In the genomic region with DNA sequence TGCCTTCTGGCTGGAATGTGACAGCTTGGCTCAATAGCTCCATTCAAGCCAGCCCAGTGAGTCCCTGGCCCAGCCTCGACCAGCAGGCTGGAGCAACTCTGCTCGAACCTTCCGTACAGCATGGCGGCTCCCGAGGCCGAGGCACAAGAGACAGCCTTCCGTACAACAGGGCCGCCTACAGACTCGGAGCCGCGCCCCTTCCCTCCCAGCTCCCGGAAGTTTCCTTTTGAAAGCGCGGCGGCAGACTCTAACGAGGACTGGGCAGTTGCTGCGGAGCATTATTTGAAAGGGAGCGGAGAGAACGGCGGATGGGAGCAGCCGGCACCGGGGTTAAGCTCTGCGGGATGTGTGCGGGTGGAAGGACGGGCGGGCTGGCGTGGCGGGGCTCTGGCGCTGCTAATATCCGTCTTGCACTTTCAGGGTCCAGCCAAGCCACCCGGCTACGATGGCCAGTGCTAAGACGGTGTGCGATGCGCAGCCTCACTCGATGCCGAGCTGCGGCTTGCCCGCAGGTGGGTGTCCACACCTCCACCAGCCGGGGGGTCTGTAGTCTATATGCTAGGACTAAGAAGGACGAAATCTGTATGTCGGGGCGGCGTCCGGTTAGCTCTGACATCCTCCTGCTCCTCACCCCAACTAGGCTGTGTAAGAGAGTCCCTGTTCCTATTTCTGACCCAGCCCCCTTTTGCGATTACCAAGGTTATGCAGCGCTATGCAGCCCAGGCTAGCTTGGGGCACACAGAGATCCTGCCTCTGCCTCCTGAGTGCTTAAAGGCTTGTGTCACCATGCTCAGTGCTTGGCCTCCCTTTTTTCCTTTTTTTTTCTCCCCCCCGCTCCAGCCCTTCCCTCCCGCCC, we compare ENCODE assay signal across 8 mouse cellular contexts. TPM values are rescaled to one million over a fixed set of nuclear protein-coding genes. Genes with fewer than 3 reads are reported as not detected.
A peak's percentile ranks its signal among the peaks of the same experiment; 100 is the strongest.
DNase-seq lines count a peak whose midpoint lies in the region; ATAC-seq and TF ChIP-seq lines count a peak whose summit lies in the region.

A gene (plus strand): TSS at position 23 of the 856 bp plus-strand sequence.

- CTCF ChIA-PET in Patski (lab: Charles Lee), result interaction anchor here (1.0 to 1.5 kb wide), 2 partner anchors 48 to 50 kb away, joined by 3 read pairs; a partner anchor contains a TSS

- peaks cover 3% of the 10 kb centered on the region for H3K27me3 ChIP-seq in Patski
- H3K27me3 ChIP-seq in hindbrain, embryonic 12.5 days, result no peaks in the 10 kb centered on the region

- in situ Hi-C loops in Patski (cut with MboI; ENCODE audit: low pct_unique_long_range_greater_than_20kb), result no loop called here

- DNase-seq in Patski (ENCODE audit: low read depth, low spot score), result peak; percentile 20
- peak; percentile 92 to 97 for DNase-seq in cerebellum, postnatal 10 days
- DNase-seq in frontal cortex, postnatal 10 days (ENCODE audit: low spot score in 2 of 2), result peak; percentile 79 to 81
- peak; percentile 77 to 88 for DNase-seq in layer of hippocampus, postnatal 10 days (ENCODE audit: low spot score in 2 of 2)
- peak; percentile 93 for DNase-seq in lung, postnatal 10 days
- peak; percentile 84 for DNase-seq in ovary, postnatal 14 days (ENCODE audit: low spot score)
- peak; percentile 70 to 84 for DNase-seq in thymus, postnatal 10 days (ENCODE audit: low spot score in 2 of 2)

- H3K4me1 ChIP-seq in hindbrain, embryonic 12.5 days, result peaks cover 20% of the 10 kb centered on the region

- 0 out of 2 replicates have a peak within 1 kb of the TSS, but pooled peaks have one; percentile 31 for H3K27ac ChIP-seq in hindbrain, embryonic 12.5 days

- no peaks in the 10 kb centered on the region for H3K9me3 ChIP-seq in hindbrain, embryonic 12.5 days (replicated peaks)

- peak; percentile 88 for ATAC-seq in Patski
- peak; percentile 97 for ATAC-seq in hindbrain, embryonic 12.5 days (ENCODE audit: low FRiP score)

- H3K4me2 ChIP-seq in hindbrain, embryonic 12.5 days (replicated peaks), result peak within 1 kb of the TSS; percentile 91

- POLR2A ChIA-PET in Patski (lab: Charles Lee), result interaction anchor here (1.0 kb wide), 1 partner anchor 51 kb away, joined by 3 read pairs; a partner anchor contains a TSS

- peak within 1 kb of the TSS; percentile 60 for H3K9ac ChIP-seq in hindbrain, embryonic 12.5 days

- H3K36me3 ChIP-seq in hindbrain, embryonic 12.5 days, result peaks cover 21% of the 10 kb centered on the region

- peak within 1 kb of the TSS; percentile 64 for H3K4me3 ChIP-seq in hindbrain, embryonic 12.5 days

- WGBS in hindbrain, embryonic 12.5 days, result 1% methylated on average over 49 of the region's 49 CpGs

- no peak for TF ChIP-seq CTCF in Patski (IDR thresholded peaks at IDR 0.05)

RNA-seq across cellular contexts. Expression of the gene that starts here (rescaled TPM):
- 64.4 TPM for polyA plus RNA-seq in Patski (2021)
- polyA plus RNA-seq in hindbrain, embryonic 12.5 days (2016; fragmentation: Nextera tagmentation; extraction: Ambion mirVana), result 88.9 and 100 TPM in 2 replicates
- total RNA-seq in layer of hippocampus, postnatal 10 days (2021), result 1 to 10 TPM; 5.4 to 5.6 TPM

Comparison
In these comparisons a context has a peak if more than half of its experiments do, and no peak if none do; other contexts are left out.
1. Peak in every context shown above with its lines: DNase-seq, ATAC-seq, H3K4me3 ChIP-seq and H3K27ac ChIP-seq.
2. DNase-seq: peak in every context shown above with its lines; median percentile 94 in cerebellum, postnatal 10 days; 93 in lung, postnatal 10 days; 84 in ovary, postnatal 14 days; 82 in layer of hippocampus, postnatal 10 days; 80 in frontal cortex, postnatal 10 days; 77 in thymus, postnatal 10 days; 20 in Patski.